Mouse (Mus musculus) stomach, embryonic 15.5 days (tissue): ENCODE measurements around the gene Mob2. TPM values are rescaled to one million over a fixed set of nuclear protein-coding genes. Genes with fewer than 3 reads are reported as not detected.

ENCODE experiments used
- ATAC-seq: fragments of 200-750 bp; cut with Nextera tagmentation; 2 replicates; pipeline ENCODE4 v1.8.0; 2017; ENCODE audit warnings: low read depth, moderate number of reproducible peaks, moderate TSS enrichment; ENCODE audit not compliant: insufficient read depth, low FRiP score
- H3K27ac ChIP-seq: fragments of 300-500 bp; sonication (generic); 2 replicates; pipeline ENCODE4 v1.5.1; 2015; ENCODE audit warnings: mild to moderate bottlenecking, inconsistent platforms
- H3K27me3 ChIP-seq: fragments of 300-500 bp; sonication (generic); replicated peaks from 2 replicates; pipeline ENCODE4 v1.6.1; 2015; ENCODE audit warnings: inconsistent platforms
- H3K36me3 ChIP-seq: fragments of 300-500 bp; sonication (generic); 2 replicates; pipeline ENCODE4 v1.6.1; 2015; ENCODE audit warnings: inconsistent platforms
- H3K4me1 ChIP-seq: fragments of 300-500 bp; sonication (generic); 2 replicates; pipeline ENCODE4 v1.6.1; 2015; ENCODE audit warnings: inconsistent platforms
- H3K4me2 ChIP-seq: fragments of 300-500 bp; sonication (generic); 2 replicates; pipeline ENCODE4 v1.6.1; 2015; ENCODE audit warnings: mild to moderate bottlenecking, inconsistent platforms
- H3K4me3 ChIP-seq: fragments of 300-500 bp; sonication (generic); replicated peaks from 2 replicates; pipeline ENCODE4 v1.5.1; 2015; ENCODE audit warnings: inconsistent platforms
- H3K9ac ChIP-seq: fragments of 300-500 bp; sonication (generic); 2 replicates; pipeline ENCODE4 v1.6.1; 2015; ENCODE audit warnings: inconsistent platforms
- H3K9me3 ChIP-seq: fragments of 300-500 bp; sonication (generic); 2 replicates; pipeline ENCODE4 v1.6.1; 2016; ENCODE audit warnings: inconsistent platforms
- WGBS: fragments of 180-500 bp; shearing (Covaris S2); methylation state at CpG from one replicate; pipeline ENCODE4 v1.1.7; 2015; 5-methylcytosine and 5-hydroxymethylcytosine counted together
- polyA plus RNA-seq: library from polyadenylated mRNA; unstranded; fragments of >200 nt; fragmentation: Nextera tagmentation; extraction: Ambion mirVana; gene quantifications from 2 replicates; pipeline ENCODE4 v1.2.1, GENCODE M21; 2015

Mob2 gene
- polyA plus RNA-seq, 1 experiment from 2014 or later, result 67.8 TPM

DNA sequence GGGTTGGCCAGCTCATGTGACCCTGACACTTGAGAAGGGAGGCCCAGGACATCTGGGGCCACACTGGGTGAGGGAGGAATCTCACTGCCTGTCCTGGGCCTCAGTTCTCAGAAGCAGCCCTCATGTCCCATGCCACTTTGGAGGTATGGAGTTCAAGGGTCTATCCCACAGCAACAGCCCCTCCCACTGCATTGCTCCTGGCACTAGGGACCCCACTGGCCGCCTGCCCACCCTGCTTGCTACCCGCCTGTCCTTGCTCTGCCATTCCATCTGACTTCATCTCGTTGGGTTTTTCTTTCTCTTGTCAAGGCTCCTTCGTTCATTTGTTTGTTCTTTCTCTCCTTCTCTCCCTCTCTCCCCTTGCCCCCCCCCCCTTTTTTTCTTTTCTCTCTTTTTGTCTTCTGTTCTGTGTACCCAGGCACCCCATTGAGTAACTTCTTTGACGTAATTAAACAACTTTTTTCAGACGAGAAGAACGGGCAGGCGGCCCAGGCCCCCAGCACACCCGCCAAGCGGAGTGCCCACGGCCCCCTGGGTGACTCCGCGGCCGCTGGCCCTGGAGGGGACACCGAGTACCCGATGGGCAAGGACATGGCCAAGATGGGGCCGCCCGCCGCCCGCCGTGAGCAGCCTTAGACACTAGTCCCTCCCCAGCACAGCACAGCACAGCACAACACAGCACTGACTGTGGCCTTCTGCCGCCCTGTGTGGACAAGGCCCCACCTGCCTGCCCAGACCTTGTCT, 59.1 kb downstream of the Mob2 start:
- no peak for ATAC-seq
- Histone ChIP-seq H3K27me3 (no peaks in the 10 kb centered on the region), H3K36me3 (no peaks in the 10 kb centered on the region), H3K9ac (no peak overlapping the region), H3K4me1 (no peaks in the 10 kb centered on the region), H3K27ac (no peak overlapping the region), H3K4me3 (no peak overlapping the region), H3K9me3 (no peaks in the 10 kb centered on the region), H3K4me2 (no peak overlapping the region)
- WGBS, result 73% methylated on average over 22 of the region's 22 CpGs

DNA sequence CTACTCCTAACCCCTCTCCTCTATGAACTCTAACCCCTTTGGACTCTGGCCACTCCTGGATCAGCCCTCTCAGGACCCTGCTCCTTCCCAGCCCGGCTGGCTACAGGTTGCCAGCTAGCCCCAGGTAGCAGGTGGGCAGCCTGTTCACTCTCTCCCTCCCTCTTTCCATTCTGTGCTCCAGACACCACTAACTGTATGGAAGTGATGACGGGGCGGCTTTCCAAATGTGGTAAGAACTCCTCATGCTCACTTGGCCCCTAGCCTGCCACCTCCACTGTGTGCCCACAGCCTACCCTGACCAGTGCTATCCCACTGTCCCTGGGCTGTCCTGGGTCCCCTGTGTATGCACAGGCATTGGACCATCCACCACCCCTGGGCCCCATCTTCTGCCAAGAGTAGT, 60.2 kb downstream of the Mob2 start:
- Histone ChIP-seq H3K9me3 (no peaks in the 10 kb centered on the region), H3K4me3 (no peak overlapping the region), H3K27ac (no peak overlapping the region), H3K27me3 (no peaks in the 10 kb centered on the region), H3K4me1 (no peaks in the 10 kb centered on the region), H3K9ac (no peak overlapping the region), H3K36me3 (no peaks in the 10 kb centered on the region), H3K4me2 (no peak overlapping the region)
- no peak for ATAC-seq
- 95% methylated on average over 3 of the region's 3 CpGs for WGBS

DNA sequence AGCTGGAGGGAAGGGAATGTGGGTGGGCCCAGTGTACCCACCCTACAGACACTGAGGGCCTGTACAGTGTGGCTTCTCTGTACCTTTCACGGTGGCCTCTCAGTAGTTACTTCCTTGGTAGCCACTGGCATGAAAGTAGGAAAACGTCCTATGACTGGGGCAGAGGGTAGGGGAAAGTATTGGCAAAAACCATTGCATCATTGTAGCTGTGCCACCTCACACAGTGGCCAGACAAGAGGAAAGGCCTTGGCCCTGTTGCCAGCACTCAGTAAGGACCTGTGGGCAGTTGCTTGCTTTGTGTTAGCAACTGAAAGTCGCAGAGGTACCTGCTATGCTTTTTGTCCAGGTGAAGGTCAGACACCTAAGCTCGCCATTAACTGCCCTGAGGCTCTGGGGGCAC, 66.7 kb downstream of the Mob2 start:
- Histone ChIP-seq H3K9me3 (no peaks in the 10 kb centered on the region), H3K9ac (no peak overlapping the region), H3K27ac (no peak overlapping the region), H3K4me2 (no peak overlapping the region), H3K4me3 (no peak overlapping the region), H3K27me3 (no peaks in the 10 kb centered on the region), H3K4me1 (no peaks in the 10 kb centered on the region), H3K36me3 (no peaks in the 10 kb centered on the region)
- ATAC-seq, result no peak
- WGBS, result 81% methylated on average over 4 of the region's 4 CpGs

DNA sequence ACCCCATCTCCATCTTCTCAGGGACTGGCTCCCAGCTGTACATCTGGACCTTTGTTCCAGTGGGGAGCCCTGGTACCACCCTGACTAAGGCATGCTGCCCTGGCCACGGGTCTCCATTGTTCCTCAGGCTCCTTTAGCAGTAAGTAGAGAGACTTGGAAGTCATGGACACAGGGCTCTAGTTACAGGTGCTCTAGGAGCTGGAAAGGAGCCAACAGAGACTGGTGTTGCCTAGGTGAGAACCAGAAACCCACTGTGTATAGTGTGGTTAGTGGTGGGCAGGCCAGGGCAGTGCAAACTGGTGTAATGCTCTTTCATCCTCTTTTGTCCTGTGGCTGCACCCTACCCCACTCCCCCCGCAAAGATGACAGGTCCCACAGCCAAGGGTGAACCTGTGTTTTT, 69.7 kb downstream of the Mob2 start:
- no peaks in the 10 kb centered on the region for H3K9me3 ChIP-seq
- no peak overlapping the region for H3K4me3 ChIP-seq
- no peaks in the 10 kb centered on the region for H3K27me3 ChIP-seq
- 68% methylated on average over 2 of the region's 2 CpGs for WGBS
- ATAC-seq, result no peak
- no peak overlapping the region for H3K9ac ChIP-seq
- no peak overlapping the region for H3K27ac ChIP-seq
- H3K4me2 ChIP-seq, result no peak overlapping the region
- H3K4me1 ChIP-seq, result no peaks in the 10 kb centered on the region
- no peaks in the 10 kb centered on the region for H3K36me3 ChIP-seq

DNA sequence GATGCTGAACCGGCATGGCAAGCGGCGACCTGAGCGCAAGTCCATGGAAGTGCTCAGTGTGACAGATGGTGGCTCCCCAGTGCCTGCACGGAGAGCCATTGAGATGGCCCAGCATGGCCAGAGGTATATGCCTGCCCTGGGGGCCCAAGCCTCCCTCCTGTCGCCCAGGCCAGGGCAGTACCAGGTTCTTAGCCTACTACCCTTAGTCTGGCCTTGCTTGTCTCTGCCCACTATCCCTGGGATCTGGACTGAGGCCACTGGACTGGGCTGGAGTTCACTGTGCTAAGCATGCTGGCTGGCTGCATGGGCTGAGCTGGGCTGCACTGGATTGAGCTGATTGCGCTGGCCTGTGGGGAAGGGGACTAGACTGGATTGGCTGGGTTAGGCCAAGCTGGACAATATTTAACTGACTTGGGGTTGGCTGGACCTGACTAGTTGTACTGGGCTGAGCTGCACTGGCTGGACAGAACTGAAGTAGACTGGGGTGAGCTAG, 72.5 kb downstream of the Mob2 start:
- Histone ChIP-seq H3K9me3 (no peaks in the 10 kb centered on the region), H3K27ac (no peak overlapping the region), H3K27me3 (no peaks in the 10 kb centered on the region), H3K36me3 (no peaks in the 10 kb centered on the region), H3K4me3 (no peak overlapping the region), H3K4me2 (no peak overlapping the region), H3K9ac (no peak overlapping the region), H3K4me1 (no peaks in the 10 kb centered on the region)
- WGBS, result 77% methylated on average over 7 of the region's 7 CpGs
- ATAC-seq, result 0 out of 2 replicates have a peak, but pooled peaks have one; percentile 19

DNA sequence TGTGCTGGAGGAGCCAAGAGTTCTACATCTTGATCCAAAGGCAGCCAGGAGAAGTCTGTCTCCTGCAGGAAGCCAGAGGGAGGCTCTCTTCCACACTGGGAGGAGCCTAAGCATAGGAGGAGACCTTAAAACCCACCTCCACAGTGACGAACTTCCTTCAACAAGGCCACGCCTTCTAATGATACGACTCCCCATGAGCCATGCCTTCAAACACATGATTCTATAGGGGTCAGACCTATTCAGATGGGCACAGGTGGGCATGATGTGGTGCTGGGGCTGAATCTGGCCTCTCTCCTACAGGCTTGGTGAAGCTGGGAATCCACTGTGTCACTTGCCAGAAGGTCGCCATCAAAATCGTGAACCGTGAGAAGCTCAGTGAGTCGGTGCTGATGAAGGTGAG, 79.6 kb downstream of the Mob2 start:
- no peak overlapping the region for H3K4me2 ChIP-seq

DNA sequence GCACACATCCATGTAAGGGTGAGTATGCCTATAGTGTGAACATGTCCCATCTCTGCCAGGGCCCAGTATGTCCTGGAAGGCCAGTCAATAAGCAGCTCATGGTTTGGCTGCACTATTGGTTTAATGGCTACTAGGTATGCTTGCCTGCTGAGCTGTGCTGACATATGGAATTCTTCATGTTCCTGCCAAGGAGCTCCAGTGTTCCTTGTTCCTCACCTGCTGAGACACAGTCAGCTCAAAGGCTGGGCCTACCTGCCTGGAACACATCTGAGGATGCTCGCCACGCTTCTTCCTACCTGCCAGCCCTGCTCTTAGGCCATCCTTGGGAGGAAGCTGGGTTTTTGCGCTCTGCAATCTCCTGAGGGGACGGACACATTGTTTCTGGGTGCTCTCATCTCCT, 81.6 kb downstream of the Mob2 start:
- no peak for ATAC-seq
- H3K9me3 ChIP-seq, result no peaks in the 10 kb centered on the region
- H3K27me3 ChIP-seq, result no peaks in the 10 kb centered on the region
- H3K4me1 ChIP-seq, result no peaks in the 10 kb centered on the region
- no peaks in the 10 kb centered on the region for H3K36me3 ChIP-seq
- H3K4me2 ChIP-seq, result no peak overlapping the region
- H3K9ac ChIP-seq, result no peak overlapping the region
- H3K4me3 ChIP-seq, result no peak overlapping the region
- no peak overlapping the region for H3K27ac ChIP-seq
- WGBS, result 90% methylated on average over 4 of the region's 4 CpGs

More for the DNA sequence above, 79.6 kb downstream of the Mob2 start:
- no peaks in the 10 kb centered on the region for H3K36me3 ChIP-seq
- no peaks in the 10 kb centered on the region for H3K9me3 ChIP-seq
- 82% methylated on average over 7 of the region's 7 CpGs for WGBS
- H3K4me1 ChIP-seq, result no peaks in the 10 kb centered on the region
- H3K27me3 ChIP-seq, result no peaks in the 10 kb centered on the region
- ATAC-seq, result no peak
- H3K27ac ChIP-seq, result no peak overlapping the region
- no peak overlapping the region for H3K9ac ChIP-seq
- no peak overlapping the region for H3K4me3 ChIP-seq

DNA sequence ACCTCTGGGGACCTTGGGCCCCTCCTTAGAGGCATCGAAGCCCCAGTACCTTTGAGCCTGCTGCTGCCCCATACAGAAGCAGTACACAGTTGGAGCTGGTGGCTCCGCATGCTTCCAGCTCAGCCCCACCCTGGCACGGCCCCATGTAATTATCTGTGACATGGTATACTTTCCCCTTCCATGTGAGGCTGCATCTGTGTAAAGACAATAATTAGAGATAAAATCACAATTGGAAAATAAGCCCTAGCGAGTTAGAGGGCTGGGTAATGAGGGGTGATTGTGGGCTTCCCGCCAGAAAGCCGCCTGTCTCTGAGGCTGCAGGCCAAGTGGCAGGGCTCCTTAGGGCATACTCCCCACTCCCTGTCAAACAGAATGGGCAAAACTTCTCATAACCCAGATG, 82.9 kb downstream of the Mob2 start:
- 76% methylated on average over 6 of the region's 6 CpGs for WGBS
- Histone ChIP-seq H3K36me3 (no peaks in the 10 kb centered on the region), H3K9ac (no peak overlapping the region), H3K27me3 (no peaks in the 10 kb centered on the region), H3K4me1 (no peaks in the 10 kb centered on the region), H3K4me3 (no peak overlapping the region), H3K9me3 (no peaks in the 10 kb centered on the region), H3K27ac (no peak overlapping the region), H3K4me2 (no peak overlapping the region)
- ATAC-seq, result no peak

DNA sequence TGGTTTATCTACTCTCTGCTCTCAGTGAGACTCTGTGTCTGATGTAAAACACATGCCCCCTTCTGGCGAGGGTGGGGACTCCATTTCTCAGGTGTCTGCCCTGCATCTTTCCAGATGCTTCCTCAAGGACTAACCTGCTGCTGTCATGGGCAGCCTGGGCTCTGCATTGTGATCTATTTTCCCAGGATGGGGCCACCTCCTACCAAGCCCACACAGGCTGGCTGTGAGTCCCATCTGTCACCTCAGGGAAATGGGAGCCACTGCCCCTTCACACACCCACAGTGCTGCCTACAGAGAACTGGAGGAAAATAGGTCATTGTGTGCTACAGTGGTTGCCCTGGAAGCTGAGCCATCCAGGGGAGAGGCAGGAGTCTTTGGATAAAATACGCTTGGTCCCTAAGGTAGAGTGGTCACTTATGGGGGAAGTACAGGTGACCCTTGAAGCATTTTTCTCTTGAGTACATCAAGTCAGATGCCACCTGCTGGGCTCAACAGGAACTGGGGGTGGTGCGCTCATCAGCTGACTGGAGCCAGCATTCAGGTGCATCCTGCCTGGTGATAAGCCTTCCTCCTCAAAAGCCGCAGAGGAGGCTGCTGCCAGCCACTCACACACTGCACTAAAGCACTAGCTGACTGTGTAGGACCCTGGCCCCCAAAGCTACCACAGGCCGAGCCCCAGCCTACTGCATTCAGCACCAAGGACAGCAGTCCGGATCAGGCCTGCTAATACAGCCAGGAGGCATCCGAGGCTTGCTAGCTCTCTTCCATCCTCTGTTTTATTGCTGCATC, 87.8 kb downstream of the Mob2 start:
- no peaks in the 10 kb centered on the region for H3K36me3 ChIP-seq
- H3K27me3 ChIP-seq, result no peaks in the 10 kb centered on the region
- no peaks in the 10 kb centered on the region for H3K4me1 ChIP-seq
- ATAC-seq, result no peak
- no peak overlapping the region for H3K9ac ChIP-seq
- H3K4me2 ChIP-seq, result no peak overlapping the region
- no peak overlapping the region for H3K27ac ChIP-seq
- no peak overlapping the region for H3K4me3 ChIP-seq
- 28% methylated on average over 7 of the region's 7 CpGs for WGBS
- no peaks in the 10 kb centered on the region for H3K9me3 ChIP-seq

DNA sequence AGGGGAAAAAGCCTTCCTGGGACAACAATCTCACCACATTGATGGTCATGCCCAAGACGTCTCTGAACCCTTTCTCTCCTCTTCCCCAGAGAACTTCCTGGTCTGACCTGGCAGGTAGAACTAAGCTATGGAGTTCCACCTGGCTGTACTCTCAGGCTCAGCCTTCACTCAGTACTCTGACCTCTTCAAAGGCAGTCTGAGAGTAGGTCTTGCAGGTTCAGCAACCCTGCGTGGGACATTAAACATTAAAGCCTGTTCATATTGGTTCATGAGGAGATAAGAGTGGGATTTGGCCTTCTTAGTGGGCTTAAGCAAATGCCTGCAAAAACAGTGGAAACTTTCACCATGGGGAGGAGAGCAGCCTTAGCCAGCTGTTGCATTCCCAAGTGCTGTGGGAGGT, 94.6 kb downstream of the Mob2 start:
- Histone ChIP-seq H3K4me1 (no peaks in the 10 kb centered on the region), H3K36me3 (no peaks in the 10 kb centered on the region), H3K9ac (no peak overlapping the region), H3K27ac (no peak overlapping the region), H3K4me2 (no peak overlapping the region), H3K9me3 (no peaks in the 10 kb centered on the region), H3K4me3 (no peak overlapping the region), H3K27me3 (no peaks in the 10 kb centered on the region)
- WGBS, result 76% methylated on average over 2 of the region's 2 CpGs
- ATAC-seq, result peak; percentile 38; the same call in 1 of the 2 replicates

DNA sequence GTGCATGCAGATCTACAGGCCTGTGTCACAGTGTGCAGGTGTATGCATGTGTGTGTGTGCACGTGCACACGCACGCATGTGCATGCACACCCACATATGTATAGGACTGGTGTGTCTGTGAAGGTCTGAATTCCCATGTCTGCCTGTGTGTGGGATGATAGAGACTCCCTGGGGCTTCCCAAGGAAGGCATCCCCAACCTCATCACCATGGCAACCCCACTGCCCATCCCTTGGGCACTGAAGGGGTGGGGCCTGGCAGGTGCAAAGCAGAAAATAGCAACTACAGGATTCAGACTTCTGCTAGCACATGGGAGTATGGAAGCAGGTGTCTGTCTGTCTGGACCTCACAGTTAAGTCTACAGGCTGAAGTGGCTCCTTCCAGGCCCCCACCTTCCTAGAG, 98.3 kb downstream of the Mob2 start:
- Histone ChIP-seq H3K27ac (no peak overlapping the region), H3K4me1 (no peaks in the 10 kb centered on the region)

DNA sequence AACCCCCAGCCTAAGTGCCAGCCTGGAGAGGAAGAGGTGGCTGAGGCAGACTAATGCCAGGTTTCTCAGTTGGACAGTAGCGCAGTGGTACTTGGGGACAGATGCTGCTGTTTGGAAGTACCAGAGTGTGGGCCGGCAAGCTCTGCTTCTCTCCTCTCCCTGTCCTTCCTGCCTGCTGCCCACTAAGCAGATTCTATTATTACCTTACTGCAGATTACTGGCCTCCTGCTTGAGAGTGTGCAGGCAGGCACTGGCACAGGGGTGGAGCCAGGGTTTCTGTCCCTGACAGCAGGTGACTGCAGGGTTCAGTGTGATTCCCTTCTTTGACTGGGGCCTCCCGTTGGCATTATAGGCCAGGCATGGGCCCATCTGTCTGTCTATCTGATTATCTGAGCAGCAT, 99.4 kb downstream of the Mob2 start:
- H3K27me3 ChIP-seq, result no peaks in the 10 kb centered on the region
- no peak overlapping the region for H3K27ac ChIP-seq
- 83% methylated on average over 3 of the region's 3 CpGs for WGBS
- H3K4me2 ChIP-seq, result no peak overlapping the region
- H3K36me3 ChIP-seq, result no peaks in the 10 kb centered on the region
- no peak for ATAC-seq
- no peaks in the 10 kb centered on the region for H3K4me1 ChIP-seq
- H3K9ac ChIP-seq, result no peak overlapping the region
- no peaks in the 10 kb centered on the region for H3K9me3 ChIP-seq
- H3K4me3 ChIP-seq, result no peak overlapping the region

More for the DNA sequence above, 98.3 kb downstream of the Mob2 start:
- WGBS, result 85% methylated on average over 3 of the region's 3 CpGs
- ATAC-seq, result no peak
- H3K4me2 ChIP-seq, result no peak overlapping the region
- no peak overlapping the region for H3K4me3 ChIP-seq
- no peaks in the 10 kb centered on the region for H3K27me3 ChIP-seq
- no peak overlapping the region for H3K9ac ChIP-seq
- H3K36me3 ChIP-seq, result no peaks in the 10 kb centered on the region
- H3K9me3 ChIP-seq, result no peaks in the 10 kb centered on the region
